Mouse (Mus musculus) right cerebral cortex, postnatal 25 days (tissue): ENCODE results near the gene Gstm1.
A peak's percentile ranks its signal among the peaks of the same experiment; 100 is the strongest.
"Not testable (repeated sequence)": the region's sequence is repeated elsewhere in the genome, so short reads cannot be mapped to it uniquely, and the experiment has no call there.

Experiments
- DNase-seq: peaks from one replicate; pipeline ENCODE4 v3.0.0; 2022

Gene Gstm1

GRCm38 (mm10) chr3:108014098-108014973, 3.4 kb downstream of the Gstm1 start:
- DNase-seq: no peak

- peak; percentile 72 for DNase-seq
These were observed 4.4 kb downstream of the Gstm1 start for GRCm38 (mm10) chr3:108013331-108013871.

GRCm38 (mm10) chr3:108011558-108011957, 6.2 kb downstream of the Gstm1 start:
- no peak for DNase-seq

DNA sequence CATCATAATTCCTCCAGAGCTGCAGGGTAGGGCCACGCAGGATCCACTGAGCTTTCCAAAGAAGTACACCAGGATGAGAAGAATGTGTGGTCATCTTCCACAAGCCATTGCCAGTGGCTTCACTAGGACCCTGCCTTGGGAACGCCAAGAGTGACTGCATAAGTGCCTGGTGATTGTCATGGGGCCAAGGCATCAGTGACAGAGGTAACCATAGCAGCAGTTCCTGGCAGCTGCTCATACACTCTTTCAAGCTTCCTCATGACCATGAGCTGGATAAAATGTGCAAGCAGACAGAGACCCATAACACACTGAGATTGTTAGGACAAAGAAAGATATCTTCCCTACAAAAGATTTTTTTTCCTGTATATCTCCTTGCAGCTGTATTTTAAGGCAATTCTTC, 7.5 kb downstream of the Gstm1 start:
- no peak for DNase-seq

DNA sequence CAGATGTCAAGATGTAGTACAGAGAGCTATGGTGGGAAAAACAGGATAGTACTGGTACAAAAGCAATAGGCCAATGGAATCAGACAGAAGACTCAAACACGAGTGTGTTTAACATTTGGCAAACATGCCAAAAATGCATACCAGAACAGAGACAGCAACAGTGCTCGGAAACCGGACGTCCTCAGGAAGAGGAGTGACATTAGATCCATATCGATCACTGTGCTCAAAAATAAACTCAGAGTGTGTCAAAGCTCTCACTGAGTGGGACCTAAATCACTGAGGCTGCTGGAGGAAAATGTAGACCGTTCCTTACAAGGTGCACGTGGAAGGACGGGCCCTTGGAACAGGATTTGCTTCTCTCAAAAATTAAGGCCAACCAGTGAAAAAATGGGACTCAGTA, 15.8 kb downstream of the Gstm1 start:
- no peak for DNase-seq

- no peak for DNase-seq
These were observed 18.3 kb downstream of the Gstm1 start for GRCm38 (mm10) chr3:107999491-107999890.

- no peak for DNase-seq
These were observed 19.2 kb downstream of the Gstm1 start for GRCm38 (mm10) chr3:107998591-107998990.

DNA sequence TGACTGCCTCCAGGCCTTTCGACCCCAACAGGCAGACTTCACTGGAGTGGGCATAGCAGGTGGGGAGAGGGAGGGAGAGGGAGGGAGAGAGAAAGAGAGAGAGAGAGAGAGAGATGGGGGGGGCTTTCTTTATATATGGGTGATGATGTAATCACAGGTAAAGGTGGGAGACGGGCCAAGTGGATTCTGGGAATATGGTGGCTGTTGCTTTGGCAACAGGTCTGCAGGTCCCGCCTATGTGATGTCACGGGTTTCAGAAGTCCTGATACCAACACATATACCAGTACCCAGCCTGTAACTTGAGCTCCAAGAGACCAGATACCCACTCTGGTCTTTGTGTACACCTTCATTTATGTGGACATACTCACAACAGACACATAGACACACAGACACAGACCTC, 21.2 kb downstream of the Gstm1 start:
- no peak for DNase-seq

DNA sequence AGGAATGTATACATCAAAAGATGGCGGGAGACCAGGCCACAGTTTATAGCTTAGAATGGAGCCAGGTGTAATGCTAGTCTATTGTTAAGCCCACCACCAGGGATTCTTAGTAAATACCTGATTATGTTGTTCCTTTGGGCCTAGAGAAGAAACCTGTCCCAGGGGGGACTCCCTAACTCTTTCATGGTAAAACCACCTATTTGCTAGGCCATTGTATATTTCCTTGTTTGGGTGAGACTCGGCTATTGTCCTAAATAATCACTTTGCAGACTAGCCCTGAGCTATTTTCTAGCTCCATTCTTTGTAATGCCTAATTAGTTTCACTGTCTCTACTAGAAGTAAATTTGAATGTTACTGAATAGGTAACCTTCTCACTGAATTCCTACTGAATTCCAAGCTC, 21.8 kb downstream of the Gstm1 start:
- DNase-seq: not testable (repeated sequence)

DNA sequence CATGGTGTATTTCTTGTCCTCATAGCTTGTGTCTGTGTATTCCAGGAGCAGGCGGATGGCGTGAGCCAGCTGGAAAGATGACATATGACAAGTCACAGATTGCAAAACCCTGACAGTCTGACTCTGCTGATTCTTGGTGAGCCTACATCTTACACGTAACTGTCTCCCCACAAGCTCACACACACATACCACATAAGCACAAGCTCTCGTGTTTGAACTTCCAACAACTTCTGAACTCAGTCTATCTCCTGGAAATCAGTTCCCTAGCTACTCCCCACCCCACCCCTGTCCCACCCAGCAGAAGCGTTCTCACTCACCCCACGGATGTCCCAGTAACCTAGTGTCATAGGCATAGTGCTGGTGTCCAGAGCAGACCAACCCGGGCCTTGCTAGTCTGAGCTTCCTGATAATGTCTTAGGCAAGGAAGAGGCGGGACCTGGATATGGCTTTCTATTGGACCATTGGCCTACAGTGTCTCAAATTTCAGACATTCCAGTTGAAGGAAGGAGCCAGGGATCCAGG, 31.7 kb downstream of the Gstm1 start, which contains the start of gene Gstm2:
Gene Gstm2 (minus strand): TSS at position 413 of the 522 bp plus-strand sequence.
- DNase-seq: no peak

DNA sequence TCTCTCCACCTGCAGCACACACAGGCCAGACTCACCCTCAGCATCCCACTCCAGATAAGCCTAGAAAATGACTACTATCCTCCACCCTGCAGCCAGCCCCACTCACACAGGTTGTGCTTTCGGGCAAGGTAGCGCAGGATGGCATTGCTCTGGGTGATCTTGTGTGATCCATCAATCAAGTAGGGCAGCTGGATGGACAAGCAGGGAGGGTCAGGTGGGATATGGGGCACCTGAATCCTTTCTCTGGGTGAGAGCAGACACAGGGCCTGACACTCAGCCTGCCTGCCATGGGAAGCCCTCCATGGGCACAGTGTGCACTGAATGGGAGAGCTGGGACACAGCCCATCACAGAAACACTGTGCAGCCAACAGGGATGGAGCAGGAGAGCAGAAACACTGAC, 32.6 kb downstream of the Gstm1 start:
- DNase-seq: not testable (repeated sequence)

DNA sequence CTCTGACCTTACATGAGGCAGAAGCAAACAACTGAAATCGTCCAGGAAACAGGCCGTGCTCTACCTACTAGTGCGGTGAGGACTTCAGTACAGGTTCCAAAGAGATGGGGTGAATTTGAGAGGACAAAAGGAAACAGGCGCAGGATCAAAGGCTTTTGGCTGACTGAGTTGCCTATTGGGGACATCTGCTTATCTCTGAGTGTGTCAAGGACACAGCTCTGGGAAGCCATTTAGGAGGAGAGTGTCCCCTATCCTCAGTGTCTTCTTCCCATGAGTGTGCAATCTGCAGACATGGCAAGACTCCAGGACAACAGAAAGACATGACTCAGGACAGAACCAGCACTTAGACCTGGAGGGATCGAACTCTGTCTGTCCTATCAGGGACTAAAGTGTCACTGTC, 33.3 kb downstream of the Gstm1 start:
- no peak for DNase-seq

- DNase-seq: no peak
These were observed 34.0 kb downstream of the Gstm1 start for GRCm38 (mm10) chr3:107983771-107984170.

DNA sequence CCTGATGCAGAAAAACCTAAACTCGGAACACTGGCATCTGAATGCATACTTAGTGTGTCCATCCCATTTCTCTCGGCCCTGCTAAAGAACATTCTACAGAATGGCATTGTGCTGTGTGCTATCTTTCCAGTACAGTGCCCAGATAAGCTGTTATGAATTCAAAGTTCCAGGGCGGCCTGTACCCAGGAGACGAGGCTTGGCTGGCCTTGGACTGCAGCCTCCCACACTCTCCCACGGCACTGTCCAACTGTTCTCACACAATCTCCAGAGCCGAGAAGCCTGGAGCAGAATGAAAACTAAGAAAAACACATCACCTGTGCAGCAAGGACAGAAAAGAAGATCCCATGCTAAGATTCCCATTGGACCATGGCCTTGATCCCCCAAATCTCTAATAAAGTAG, 35.0 kb downstream of the Gstm1 start:
- no peak for DNase-seq

DNA sequence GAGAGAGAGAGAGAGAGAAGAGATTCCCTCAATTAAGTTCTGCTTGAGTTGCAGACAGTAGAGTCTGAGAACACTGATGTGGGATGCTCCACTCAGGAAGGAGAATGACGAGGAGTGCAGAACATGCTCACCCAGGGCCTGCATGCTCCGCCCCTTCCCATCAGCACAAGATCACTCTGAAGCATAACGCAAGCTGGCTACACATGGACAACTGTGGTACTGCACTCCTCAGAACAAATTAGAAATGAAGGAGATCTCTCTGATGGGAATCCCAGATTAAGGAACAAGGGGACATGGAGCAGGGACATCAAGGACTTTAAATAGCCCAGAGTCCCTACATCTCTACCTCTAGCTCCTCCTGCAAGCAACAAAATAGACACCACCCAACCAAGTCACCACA, 36.5 kb downstream of the Gstm1 start:
- no peak for DNase-seq

DNA sequence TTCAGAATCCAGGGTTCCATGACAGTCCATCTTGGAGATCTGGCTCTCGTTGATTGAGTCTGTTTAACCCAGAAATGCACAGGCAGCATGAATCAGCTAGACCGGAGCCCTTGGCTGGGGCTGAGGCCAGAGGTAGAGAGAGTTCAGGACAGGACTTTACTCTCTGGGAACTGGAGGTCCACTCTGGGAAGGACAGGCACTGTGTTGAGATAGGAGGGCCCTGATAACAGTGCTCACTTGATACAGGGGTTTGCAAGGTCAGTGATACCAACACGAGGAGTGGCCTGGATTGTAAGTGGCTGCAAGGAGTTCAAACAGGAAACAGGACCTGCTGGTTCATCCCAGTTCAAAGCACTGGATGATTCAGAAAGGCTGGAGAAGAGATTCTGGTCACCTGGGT, 40.1 kb downstream of the Gstm1 start:
- DNase-seq: no peak

GRCm38 (mm10) chr3:107974237-107974636, 43.5 kb downstream of the Gstm1 start:
- no peak for DNase-seq

DNA sequence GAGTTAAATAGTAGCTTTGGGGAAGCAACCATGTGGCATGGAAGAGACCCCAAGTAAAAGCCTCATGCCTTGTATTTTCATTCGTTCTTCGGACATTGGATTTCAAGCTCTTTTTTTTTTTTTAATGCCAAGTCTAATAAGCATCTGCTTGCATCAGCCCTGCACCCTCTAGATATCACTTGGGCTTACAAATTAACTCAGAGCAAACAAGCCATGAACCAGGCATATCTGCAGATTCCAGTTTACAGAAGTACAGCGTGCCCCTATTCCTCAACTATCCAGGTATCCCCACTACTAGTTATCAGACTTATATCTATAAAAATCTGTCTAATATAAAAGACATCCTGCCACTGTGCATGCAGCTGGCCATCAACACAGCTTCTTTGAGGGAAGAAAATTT, 45.7 kb downstream of the Gstm1 start:
- DNase-seq: no peak

GRCm38 (mm10) chr3:107971101-107971500, 46.7 kb downstream of the Gstm1 start:
- DNase-seq: not testable (repeated sequence)

GRCm38 (mm10) chr3:107968724-107969395, 48.9 kb downstream of the Gstm1 start, which contains the start of gene Gstm3:
Gene Gstm3 (minus strand): TSS chr3:107969283.
- no peak for DNase-seq

GRCm38 (mm10) chr3:107966631-107967030, 51.1 kb downstream of the Gstm1 start:
- no peak for DNase-seq

DNA sequence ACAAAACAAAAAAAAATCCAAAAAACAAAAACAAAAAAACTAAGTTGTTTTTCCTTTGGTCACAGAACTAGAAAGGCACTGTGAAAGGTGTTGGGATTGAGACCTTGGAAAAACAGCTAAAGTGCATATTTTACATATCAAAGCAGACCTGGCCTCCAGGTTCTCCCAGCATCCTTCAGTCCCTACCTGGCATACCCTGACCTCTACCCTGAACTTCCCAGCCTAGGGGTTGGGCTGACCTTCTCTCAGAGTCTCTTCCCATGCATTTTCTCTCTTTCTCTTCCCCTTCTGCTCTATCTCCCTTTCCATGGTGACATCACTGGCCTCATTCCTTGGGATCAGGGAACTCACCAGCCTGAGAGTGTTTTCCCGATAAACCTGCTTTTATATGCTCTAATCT, 52.2 kb downstream of the Gstm1 start:
- DNase-seq: no peak

- no peak for DNase-seq
These were observed 53.0 kb downstream of the Gstm1 start for GRCm38 (mm10) chr3:107964656-107965308.
